28 mouse cellular contexts compared by ENCODE assay signal in the genomic region with DNA sequence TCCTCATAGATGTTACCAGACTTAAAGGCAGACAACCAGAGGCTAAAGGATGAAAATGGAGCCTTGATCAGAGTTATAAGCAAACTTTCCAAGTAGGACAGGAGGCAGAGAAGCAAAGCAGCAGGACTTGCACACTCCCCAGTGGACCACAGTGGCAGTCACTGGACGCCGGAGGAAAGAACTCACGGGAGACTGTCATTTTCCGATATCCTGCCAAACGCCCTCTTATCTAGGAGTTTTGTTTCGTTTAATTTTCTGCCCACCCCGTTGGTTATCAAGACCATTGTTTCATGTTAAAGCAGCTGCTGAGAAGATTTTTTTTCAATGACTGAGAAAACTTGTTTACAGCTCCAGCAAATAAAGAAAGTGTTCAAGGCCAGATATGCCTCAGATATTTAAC. TPM values are rescaled to one million over a fixed set of nuclear protein-coding genes. Genes with fewer than 3 reads are reported as not detected.
A peak's percentile ranks its signal among the peaks of the same experiment; 100 is the strongest.
DNase-seq lines count a peak whose midpoint lies in the region; ATAC-seq and TF ChIP-seq lines count a peak whose summit lies in the region.
"Had no signal": no experiment of that assay in that cellular context is flagged by ENCODE, and none has a peak within 500 bp of the region (broad histone marks: within the 10 kb centered on the region; RNA-seq: fewer than 3 reads in every experiment).

No protein-coding gene starts in this region.

- no peaks in the 10 kb centered on the region for H3K27me3 ChIP-seq in heart, embryonic 11.5 days (ENCODE audit: control insufficient read depth, insufficient read depth, low read length)
- H3K27me3 ChIP-seq in lung, embryonic 14.5 days (ENCODE audit: insufficient read depth, low read length): no peaks in the 10 kb centered on the region
- H3K27me3 ChIP-seq in testis, adult 2 months (ENCODE audit: control insufficient read depth, insufficient read depth, low read length): no peaks in the 10 kb centered on the region
- H3K27me3 ChIP-seq: embryonic facial prominence, embryonic 13.5 days; forebrain, embryonic 15.5 days; hindbrain, embryonic 12.5 days; limb, embryonic 13.5 days had no signal

- no peaks in the 10 kb centered on the region for H3K9me3 ChIP-seq in heart, embryonic 11.5 days (replicated peaks; ENCODE audit: control insufficient read depth, low read length)
- H3K9me3 ChIP-seq in lung, embryonic 14.5 days (ENCODE audit: low read depth, low read length): no peaks in the 10 kb centered on the region
- H3K9me3 ChIP-seq: embryonic facial prominence, embryonic 13.5 days; forebrain, embryonic 10.5 days; forebrain, embryonic 15.5 days; hindbrain, embryonic 12.5 days; limb, embryonic 13.5 days had no signal

- peak overlapping the region; percentile 64 for H3K27ac ChIP-seq in heart, embryonic 11.5 days (ENCODE audit: low read depth, low read length)
- peak overlapping the region; percentile 3; the same call in 1 of the 2 replicates for H3K27ac ChIP-seq in lung, embryonic 14.5 days (ENCODE audit: low read depth)
- H3K27ac ChIP-seq in testis, adult 2 months (ENCODE audit: control insufficient read depth, insufficient read depth, low read depth, low read length): peak overlapping the region; percentile 32
- H3K27ac ChIP-seq: embryonic facial prominence, embryonic 13.5 days; forebrain, embryonic 10.5 days; forebrain, embryonic 15.5 days; hindbrain, embryonic 12.5 days; hindbrain, postnatal 0 days; limb, embryonic 13.5 days had no signal

- no peak overlapping the region for H3K4me3 ChIP-seq in heart, embryonic 11.5 days (ENCODE audit: low read depth, low read length)
- no peak overlapping the region for H3K4me3 ChIP-seq in lung, embryonic 14.5 days (ENCODE audit: low read depth, low read length)
- H3K4me3 ChIP-seq in testis, adult 2 months (ENCODE audit: control insufficient read depth, low read depth, low read length): no peak overlapping the region
- H3K4me3 ChIP-seq: embryonic facial prominence, embryonic 13.5 days; forebrain, embryonic 10.5 days; forebrain, embryonic 15.5 days; hindbrain, embryonic 12.5 days; limb, embryonic 13.5 days had no signal

- TF ChIP-seq POLR2A in testis, adult 2 months (IDR thresholded peaks at IDR 0.05; ENCODE audit: control insufficient read depth, low read depth, low read length): no peak

- peaks cover 6% of the 10 kb centered on the region for H3K36me3 ChIP-seq in heart, embryonic 11.5 days (ENCODE audit: control insufficient read depth, insufficient read depth, low read length)
- H3K36me3 ChIP-seq in lung, embryonic 14.5 days (ENCODE audit: insufficient read depth): peaks cover 62% of the 10 kb centered on the region
- peaks cover 1% of the 10 kb centered on the region; the same call in 1 of the 2 replicates for H3K36me3 ChIP-seq in testis, adult 2 months (ENCODE audit: control insufficient read depth, insufficient read depth, low read length)

- TF ChIP-seq CTCF in lung, embryonic 14.5 days (IDR thresholded peaks at IDR 0.05; ENCODE audit: low read depth): no peak
- no peak for TF ChIP-seq CTCF in testis, adult 2 months (IDR thresholded peaks at IDR 0.05; ENCODE audit: control insufficient read depth, insufficient read depth, insufficient replicate concordance, low read depth, low read length)

- H3K4me1 ChIP-seq in heart, embryonic 11.5 days (ENCODE audit: control insufficient read depth, insufficient read depth, low read length): peaks cover 9% of the 10 kb centered on the region
- no peaks in the 10 kb centered on the region for H3K4me1 ChIP-seq in lung, embryonic 14.5 days (ENCODE audit: insufficient read depth)
- no peaks in the 10 kb centered on the region for H3K4me1 ChIP-seq in testis, adult 2 months (ENCODE audit: control insufficient read depth, insufficient read depth, low read length)
- H3K4me1 ChIP-seq: embryonic facial prominence, embryonic 13.5 days; forebrain, embryonic 10.5 days; forebrain, embryonic 15.5 days; hindbrain, embryonic 12.5 days; limb, embryonic 13.5 days had no signal

- DNase-seq in heart, adult 8-10 months (ENCODE audit: low spot score): no peak
- DNase-seq in lung, embryonic 14.5 days: peak; percentile 58
- DNase-seq in lung, postnatal 14 days: no peak
- DNase-seq in testis, postnatal 14 days (ENCODE audit: low spot score): no peak
- no peak for DNase-seq in layer of hippocampus, adult 18-20 months (ENCODE audit: low spot score in 2 of 2)
- DNase-seq: adrenal gland, postnatal 14 days; cerebellum, adult 11-12 months; cerebellum, adult 9-11 months; gastrocnemius, postnatal 25 days; kidney, postnatal 14 days; right cerebral cortex, postnatal 25 days; thymus, adult 2 months; thymus, postnatal 36 days had no signal

- WGBS in heart, embryonic 11.5 days (ENCODE audit: insufficient replicate concordance): 52% methylated on average over 7 of the region's 7 CpGs
- 30% methylated on average over 7 of the region's 7 CpGs for WGBS in lung, embryonic 14.5 days

- no peak overlapping the region for H3K4me2 ChIP-seq in heart, embryonic 11.5 days
- no peak overlapping the region for H3K4me2 ChIP-seq in lung, embryonic 14.5 days
- H3K4me2 ChIP-seq: embryonic facial prominence, embryonic 13.5 days; forebrain, embryonic 15.5 days; hindbrain, embryonic 12.5 days; limb, embryonic 13.5 days; liver, embryonic 11.5 days; midbrain, embryonic 11.5 days had no signal

- ATAC-seq in heart, embryonic 11.5 days (replicated peaks; ENCODE audit: insufficient number of reproducible peaks, low FRiP score, low TSS enrichment): no peak
- ATAC-seq in lung, embryonic 14.5 days (ENCODE audit: insufficient read depth): peak; percentile 66; the same call in 1 of the 2 replicates
- ATAC-seq: CD4-positive, CD25-positive, alpha-beta regulatory T cell, adult 4 months; forebrain, embryonic 15.5 days; hindbrain, postnatal 0 days; intestine, embryonic 16.5 days; midbrain, embryonic 16.5 days had no signal

- 0 out of 2 replicates have a peak overlapping the region, but pooled peaks have one; percentile 34 for H3K9ac ChIP-seq in heart, embryonic 11.5 days (ENCODE audit: low read depth, low read length)
- H3K9ac ChIP-seq in lung, embryonic 14.5 days: no peak overlapping the region
- H3K9ac ChIP-seq: embryonic facial prominence, embryonic 13.5 days; forebrain, embryonic 15.5 days; hindbrain, embryonic 12.5 days; limb, embryonic 13.5 days had no signal

RNA-seq across cellular contexts. Expression of gene Pawr, which starts 54.7 kb away (rescaled TPM):
- polyA plus RNA-seq in heart, embryonic 11.5 days (2014; fragmentation: Nextera tagmentation; extraction: Ambion mirVana): 16.8 and 18.7 TPM in 2 replicates
- 1 to 10 TPM; 3.2 to 4.6 (median 4.1) TPM for total RNA-seq in heart, adult 8-10 months (2022)
- 25.5 and 27.4 TPM in 2 replicates for polyA plus RNA-seq in lung, embryonic 14.5 days (2014; fragmentation: Nextera tagmentation; extraction: Ambion mirVana)
- polyA plus RNA-seq in testis, adult 2 months (2012; rRNA removed): 0.91 and 1.9 TPM in 2 replicates
- total RNA-seq in layer of hippocampus, adult 18-20 months (2021): 1 to 10 TPM; 2.6 to 2.7 TPM
- total RNA-seq: common myeloid progenitor, adult 5-6 weeks; neutrophil, adult 5-6 weeks had no signal
- polyA plus RNA-seq: CD4-positive, CD25-positive, alpha-beta regulatory T cell, adult 4 months had no signal

Comparison
In these comparisons a context has a peak if more than half of its experiments do, and no peak if none do; other contexts are left out.
1. H3K27ac ChIP-seq: peak in every context shown above with its lines; median percentile 64 in heart, embryonic 11.5 days; 32 in testis, adult 2 months; 3 in lung, embryonic 14.5 days.